Mouse (Mus musculus) stomach, postnatal 0 days (tissue): Measurements from ENCODE around the gene Myrfl.

ENCODE experiments used
- CTCF ChIP-seq: IDR thresholded peaks from 2 replicates; pipeline ENCODE4 v1.5.1; 2016; ENCODE audit warnings: antibody characterized with exemption, low read depth, mild to moderate bottlenecking, moderate library complexity
- EP300 ChIP-seq: optimal IDR thresholded peaks from 2 replicates; pipeline ENCODE3; 2016; ENCODE audit warnings: antibody characterized with exemption

GRCm38 (mm10) chr10:116830676-116831075 is 66.0 kb downstream of the Myrfl start:
- TF ChIP-seq CTCF = no peak
- no peak for TF ChIP-seq EP300
